Mouse (Mus musculus) liver, embryonic 14.5 days (tissue): ENCODE results near the gene Gli1. TPM values are rescaled to one million over a fixed set of nuclear protein-coding genes. Genes with fewer than 3 reads are reported as not detected.

Experiments used
- ATAC-seq: fragments of 200-750 bp; cut with Nextera tagmentation; 2 replicates; pipeline ENCODE4 v1.8.0; 2017; ENCODE audit warnings: moderate number of reproducible peaks, mild to moderate bottlenecking, moderate library complexity; ENCODE audit not compliant: insufficient read depth
- DNase-seq, 3 experiments: peaks; one replicate each; pipeline ENCODE4 v3.0.0-alpha.2; 2012 to 2013; ENCODE audit warnings: low read depth in 3 of 3, low spot score in 3 of 3
- H3K27ac ChIP-seq: fragments of 300-500 bp; sonication (generic); 2 replicates; pipeline ENCODE4 v1.5.1; 2014; ENCODE audit warnings: moderate library complexity, mild to moderate bottlenecking, control low read depth, inconsistent platforms
- H3K27me3 ChIP-seq: fragments of 300-500 bp; sonication (generic); 2 replicates; pipeline ENCODE4 v1.6.1; 2014; ENCODE audit warnings: mild to moderate bottlenecking, low read length, moderate library complexity; ENCODE audit not compliant: control insufficient read depth, insufficient read depth
- H3K36me3 ChIP-seq: fragments of 300-500 bp; sonication (generic); replicated peaks from 2 replicates; pipeline ENCODE4 v1.6.1; 2014; ENCODE audit warnings: low read depth; ENCODE audit not compliant: control insufficient read depth, insufficient read depth
- H3K4me1 ChIP-seq, 2 experiments: fragments of 200-500 bp in 1 of 2; fragments of 300-500 bp in 1 of 2; sonication (generic) in 1 of 2; replicated peaks; 2 replicates each; pipeline ENCODE4 v1.6.1; 2012 to 2014; ENCODE audit warnings: antibody characterized with exemption in 1 of 2, inconsistent platforms in 1 of 2, low read length in 1 of 2; ENCODE audit not compliant: control insufficient read depth in 2 of 2, insufficient read depth in 2 of 2
- H3K4me2 ChIP-seq: fragments of 300-500 bp; sonication (generic); 2 replicates; pipeline ENCODE4 v1.6.1; 2014; ENCODE audit warnings: low read depth, mild to moderate bottlenecking, control low read depth, moderate library complexity
- H3K4me3 ChIP-seq, 2 experiments: fragments of 200-500 bp in 1 of 2; fragments of 300-500 bp in 1 of 2; sonication (generic) in 1 of 2; 2 replicates each; pipeline ENCODE4 v1.5.1; 2012 to 2014; ENCODE audit warnings: low read depth in 2 of 2, low read length in 2 of 2, mild to moderate bottlenecking in 2 of 2, control low read depth in 1 of 2, inconsistent platforms in 1 of 2, moderate library complexity in 1 of 2; ENCODE audit not compliant: insufficient read depth in 1 of 2
- H3K9ac ChIP-seq: fragments of 300-500 bp; sonication (generic); replicated peaks from 2 replicates; pipeline ENCODE4 v1.6.1; 2014; ENCODE audit warnings: mild to moderate bottlenecking, control low read depth, moderate library complexity
- H3K9me3 ChIP-seq: fragments of 300-500 bp; sonication (generic); 2 replicates; pipeline ENCODE4 v1.6.1; 2016; ENCODE audit warnings: low read length, mixed read lengths; ENCODE audit not compliant: control insufficient read depth
- CTCF ChIP-seq: IDR thresholded peaks from 2 replicates; pipeline ENCODE4 v1.5.1; 2016; ENCODE audit warnings: antibody characterized with exemption, low read depth, control low read depth
- EP300 ChIP-seq: IDR thresholded peaks from 2 replicates; pipeline ENCODE4 v1.6.1; 2016; ENCODE audit warnings: antibody characterized with exemption, low read depth
- WGBS: fragments of 180-500 bp; shearing (Covaris S2); extraction: QIAGEN DNeasy Blood & Tissue Kit; methylation state at CpG from one replicate; pipeline ENCODE4 v1.1.7; 2014; ENCODE audit not compliant: insufficient replicate concordance; 5-methylcytosine and 5-hydroxymethylcytosine counted together
- polyA plus RNA-seq, 2 experiments: library from polyadenylated mRNA; depleted of rRNA in 1 of 2; stranded (reverse) in 1 of 2; unstranded in 1 of 2; fragments of >200 nt; fragmentation: Nextera tagmentation in 1 of 2; extraction: Ambion mirVana in 1 of 2; gene quantifications; 2 replicates each; pipeline versions ENCODE4 v1.2.1 to v1.2.3; 2012 to 2014

Gli1 gene
- polyA plus RNA-seq, 2 experiments = 0.15 to 1.1 TPM

DNA sequence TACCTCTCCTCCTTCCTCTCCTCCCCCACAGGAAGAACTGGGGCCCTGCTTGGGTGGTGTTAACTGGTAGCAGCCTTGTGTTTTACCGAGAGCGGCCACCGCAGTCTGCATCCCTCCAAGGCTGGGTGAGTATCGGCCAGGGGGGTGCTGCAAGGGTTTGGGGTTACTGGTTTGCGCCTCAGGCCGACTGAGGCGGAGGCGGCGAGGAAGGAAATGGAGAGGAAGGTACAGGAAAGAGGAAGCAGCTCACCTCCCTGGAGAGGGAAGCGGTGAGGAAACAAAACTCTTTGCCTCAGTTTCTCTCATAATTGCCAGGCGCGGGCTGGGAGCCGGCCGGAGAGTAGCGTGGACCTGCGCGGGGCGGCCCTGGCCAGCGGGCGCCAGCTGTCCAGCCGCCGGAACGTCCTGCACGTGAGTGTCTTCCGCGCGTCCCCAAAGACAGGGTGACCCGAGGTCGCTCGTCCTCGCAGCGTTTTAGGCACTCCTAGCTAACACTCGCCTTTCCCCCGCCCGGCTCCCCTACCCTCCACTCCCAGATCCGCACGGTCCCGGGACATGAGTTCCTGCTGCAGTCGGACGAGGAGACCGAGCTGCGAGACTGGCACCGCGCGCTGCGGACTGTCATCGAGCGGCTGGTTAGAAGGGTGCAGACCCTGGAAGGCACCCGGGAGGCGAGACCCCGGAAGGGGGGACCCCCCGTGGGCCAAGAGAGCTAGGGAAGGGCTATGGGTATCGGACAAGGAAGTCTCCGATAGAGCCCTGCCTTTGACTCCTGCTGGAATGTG lies 15.6 kb downstream of the Gli1 start:
- Histone ChIP-seq H3K4me1 (peaks cover 11 to 14% of the 10 kb centered on the region in 2 experiments), H3K9ac (peak overlapping the region; percentile 65)
- no peak for DNase-seq

DNA sequence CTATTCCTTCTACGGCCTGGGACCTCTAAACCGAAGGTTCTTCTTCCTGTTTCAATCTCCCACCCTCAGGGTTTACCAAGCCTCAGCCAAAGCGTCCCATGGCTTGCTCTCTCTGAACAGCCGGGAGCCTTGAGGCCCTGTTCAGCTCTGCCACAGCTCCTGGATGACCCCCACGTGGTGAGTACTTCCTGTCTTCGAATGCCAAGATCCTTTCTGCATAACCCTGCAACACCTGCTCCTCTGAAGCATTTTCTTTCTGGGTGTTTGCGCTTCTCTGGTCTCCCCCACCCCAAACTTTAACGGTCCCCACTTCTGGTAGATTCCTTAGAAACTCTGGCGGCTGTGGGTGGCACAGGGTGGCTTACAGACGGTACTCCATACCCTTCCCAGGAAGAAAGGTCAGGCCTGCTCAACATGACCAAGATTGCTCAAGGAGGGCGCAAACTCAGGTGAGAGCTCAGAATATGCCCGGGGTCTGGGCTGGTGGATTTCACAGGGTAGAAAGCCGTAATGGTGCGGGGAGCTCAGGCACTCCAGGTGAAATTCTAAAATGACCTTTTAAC lies 16.2 kb downstream of the Gli1 start:
- Histone ChIP-seq H3K4me1 (peaks cover 11 to 14% of the 10 kb centered on the region in 2 experiments), H3K4me2 (peak overlapping the region; percentile 89), H3K27ac (no peak overlapping the region), H3K9ac (peak overlapping the region; percentile 65; the same call in 1 of the 2 replicates), H3K27me3 (peaks cover 11% of the 10 kb centered on the region; the same call in 1 of the 2 replicates), H3K4me3 (peak overlapping the region; percentile 56 to 65; a peak in 3 of 4 replicates), H3K36me3 (no peaks in the 10 kb centered on the region), H3K9me3 (no peaks in the 10 kb centered on the region)
- ATAC-seq = peak; percentile 35; the same call in 1 of the 2 replicates
- 16% methylated on average over 14 of the region's 14 CpGs for WGBS
- TF ChIP-seq CTCF = no peak
- TF ChIP-seq EP300 = no peak
- DNase-seq = no peak

More for the DNA sequence above, 15.6 kb downstream of the Gli1 start:
- H3K27me3 ChIP-seq = peaks cover 11% of the 10 kb centered on the region; the same call in 1 of the 2 replicates
- WGBS = 1% methylated on average over 54 of the region's 54 CpGs
- TF ChIP-seq EP300 (no peak), CTCF (no peak)
- peak; percentile 57 for ATAC-seq
- H3K4me2 ChIP-seq = peak overlapping the region; percentile 89
- H3K36me3 ChIP-seq = no peaks in the 10 kb centered on the region
- no peaks in the 10 kb centered on the region for H3K9me3 ChIP-seq
- H3K27ac ChIP-seq = no peak overlapping the region
- H3K4me3 ChIP-seq = peak overlapping the region; percentile 56 to 65

DNA sequence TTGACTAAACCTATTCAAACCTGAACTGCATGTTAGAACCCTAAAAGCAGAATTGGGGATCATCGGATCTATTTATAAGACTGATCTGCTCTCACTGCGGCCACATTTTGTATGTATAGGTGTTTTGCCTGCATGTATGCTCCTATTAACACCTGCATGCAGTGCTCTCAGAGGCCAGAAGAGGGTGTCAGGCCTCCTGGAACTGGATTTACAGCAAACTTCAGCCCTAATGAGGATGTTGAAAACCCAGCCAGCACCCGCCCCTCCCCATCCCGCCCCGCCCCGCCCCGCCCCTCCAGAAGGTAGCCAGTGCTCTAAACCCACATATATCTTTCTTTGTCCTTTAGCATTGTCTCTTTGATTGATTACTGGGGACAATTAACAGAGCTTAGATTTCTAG lies 17.3 kb downstream of the Gli1 start:
- Histone ChIP-seq H3K4me2 (peak overlapping the region; percentile 51), H3K27me3 (peaks cover 11% of the 10 kb centered on the region; the same call in 1 of the 2 replicates), H3K9me3 (no peaks in the 10 kb centered on the region), H3K9ac (no peak overlapping the region), H3K36me3 (no peaks in the 10 kb centered on the region), H3K4me3 (peak overlapping the region in 1 of 2 experiments; percentile 34; a peak in 1 of 4 replicates), H3K27ac (no peak overlapping the region), H3K4me1 (peaks cover 11 to 14% of the 10 kb centered on the region in 2 experiments)
- DNase-seq (peak; percentile 62 to 68 (median 67)), ATAC-seq (peak; percentile 52; the same call in 1 of the 2 replicates)
- TF ChIP-seq CTCF (peak; percentile 58), EP300 (no peak)
- WGBS = 6% methylated on average over 7 of the region's 7 CpGs

DNA sequence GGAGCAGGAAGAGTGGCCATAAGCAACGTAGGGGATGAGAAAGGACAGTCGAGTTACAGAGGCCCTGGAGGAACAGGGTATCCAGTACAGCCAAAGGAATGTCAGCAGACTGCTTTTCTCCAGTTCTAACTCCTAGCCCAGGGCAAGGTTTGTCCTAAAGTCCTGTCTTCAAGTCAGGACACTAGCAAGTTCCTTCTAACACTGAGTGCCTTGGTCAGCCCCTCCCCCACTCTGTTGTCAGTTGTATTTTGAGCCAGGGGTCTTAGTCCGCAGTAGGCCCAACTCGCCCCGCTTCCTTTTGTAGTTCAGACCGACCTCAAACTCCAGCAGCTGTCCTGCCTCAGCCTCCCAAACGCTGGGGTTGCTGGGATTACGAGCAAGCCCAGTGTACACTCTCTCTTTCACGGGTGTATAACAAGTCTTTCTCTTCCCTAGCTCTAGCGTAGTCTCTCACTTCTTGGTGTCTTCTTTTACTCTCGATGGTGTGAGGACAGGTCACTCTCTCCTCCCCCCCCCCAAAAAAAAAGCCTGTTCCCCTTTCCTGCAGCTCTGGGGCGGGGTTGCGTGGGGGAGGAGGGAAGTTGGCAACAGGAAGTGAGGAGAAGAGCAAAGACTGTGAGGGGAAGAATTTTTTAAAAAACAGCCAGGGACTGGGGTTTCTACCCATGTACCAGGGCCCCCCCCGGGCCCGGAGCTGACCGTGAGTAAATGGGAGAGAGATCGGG lies 18.5 kb downstream of the Gli1 start:
- ATAC-seq = no peak
- no peaks in the 10 kb centered on the region for H3K9me3 ChIP-seq
- H3K27ac ChIP-seq = no peak overlapping the region
- DNase-seq = no peak
- H3K36me3 ChIP-seq = no peaks in the 10 kb centered on the region
- H3K9ac ChIP-seq = no peak overlapping the region
- H3K4me1 ChIP-seq = peaks cover 11 to 14% of the 10 kb centered on the region in 2 experiments
- no peak for TF ChIP-seq EP300
- TF ChIP-seq CTCF = no peak
- peak overlapping the region; percentile 14 to 34; a peak in 3 of 4 replicates for H3K4me3 ChIP-seq
- H3K27me3 ChIP-seq = peaks cover 11% of the 10 kb centered on the region; the same call in 1 of the 2 replicates
- 16% methylated on average over 17 of the region's 17 CpGs for WGBS
- peak overlapping the region; percentile 44 for H3K4me2 ChIP-seq
